In the genomic region with DNA sequence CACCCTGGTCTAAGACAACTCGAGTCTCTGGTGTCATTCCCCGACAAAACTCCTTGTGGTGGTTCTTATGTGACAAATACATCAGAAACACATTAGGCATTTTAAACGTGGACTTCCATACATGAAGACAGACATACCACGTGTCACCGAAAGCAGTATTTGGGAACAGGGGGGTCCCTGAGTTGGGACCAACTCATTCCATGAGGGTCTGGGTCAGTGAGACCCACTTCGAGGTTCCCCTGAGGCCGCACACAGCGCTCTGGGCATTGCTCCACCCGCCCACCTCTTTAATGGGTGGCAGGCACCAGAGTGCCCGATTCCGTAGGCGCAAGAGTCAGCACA, we compare ENCODE assay signal across 8 mouse cellular contexts. TPM values are rescaled to one million over a fixed set of nuclear protein-coding genes. Genes with fewer than 3 reads are reported as not detected.
A peak's percentile ranks its signal among the peaks of the same experiment; 100 is the strongest.
DNase-seq lines count a peak whose midpoint lies in the region; ATAC-seq lines count a peak whose summit lies in the region.

No protein-coding gene starts in this region.

- H3K4me1 ChIP-seq in liver, embryonic 11.5 days (replicated peaks; ENCODE audit: control insufficient read depth, insufficient read depth, low read length), result peaks cover 16% of the 10 kb centered on the region
- H3K4me1 ChIP-seq in embryonic facial prominence, embryonic 13.5 days, result peaks cover 34% of the 10 kb centered on the region
- H3K4me1 ChIP-seq in neural tube, embryonic 12.5 days, result peaks cover 30% of the 10 kb centered on the region

- no peaks in the 10 kb centered on the region for H3K9me3 ChIP-seq in liver, embryonic 11.5 days (ENCODE audit: control insufficient read depth, low read length)
- no peaks in the 10 kb centered on the region for H3K9me3 ChIP-seq in embryonic facial prominence, embryonic 13.5 days
- H3K9me3 ChIP-seq in neural tube, embryonic 12.5 days, result no peaks in the 10 kb centered on the region

- peak overlapping the region; percentile 52; the same call in 1 of the 2 replicates for H3K27ac ChIP-seq in liver, embryonic 11.5 days (ENCODE audit: low read depth, low read length)
- peak overlapping the region; percentile 91 for H3K27ac ChIP-seq in embryonic facial prominence, embryonic 13.5 days
- peak overlapping the region; percentile 70; the same call in 1 of the 2 replicates for H3K27ac ChIP-seq in neural tube, embryonic 12.5 days

- H3K9ac ChIP-seq in liver, embryonic 11.5 days (ENCODE audit: low read depth, low read length), result peak overlapping the region; percentile 43; the same call in 1 of the 2 replicates
- H3K9ac ChIP-seq in embryonic facial prominence, embryonic 13.5 days, result peak overlapping the region; percentile 90
- peak overlapping the region; percentile 90 for H3K9ac ChIP-seq in neural tube, embryonic 12.5 days

- H3K4me2 ChIP-seq in liver, embryonic 11.5 days, result peak overlapping the region; percentile 93
- peak overlapping the region; percentile 96 for H3K4me2 ChIP-seq in embryonic facial prominence, embryonic 13.5 days
- H3K4me2 ChIP-seq in neural tube, embryonic 12.5 days (replicated peaks), result peak overlapping the region; percentile 90

- no peak for ATAC-seq in liver, embryonic 11.5 days (replicated peaks; ENCODE audit: low FRiP score)
- ATAC-seq in embryonic facial prominence, embryonic 13.5 days (ENCODE audit: insufficient number of reproducible peaks, insufficient read depth, low FRiP score, low TSS enrichment, low read depth), result no peak
- 0 out of 2 replicates have a peak, but pooled peaks have one; percentile 3 for ATAC-seq in neural tube, embryonic 12.5 days (ENCODE audit: low FRiP score, low read depth)

- H3K36me3 ChIP-seq in liver, embryonic 11.5 days (ENCODE audit: control insufficient read depth, insufficient read depth, low read length), result no peaks in the 10 kb centered on the region
- no peaks in the 10 kb centered on the region for H3K36me3 ChIP-seq in embryonic facial prominence, embryonic 13.5 days
- no peaks in the 10 kb centered on the region for H3K36me3 ChIP-seq in neural tube, embryonic 12.5 days

- DNase-seq in liver, embryonic 11.5 days (ENCODE audit: low spot score), result no peak
- no peak for DNase-seq in liver
- peak; percentile 35 for DNase-seq in induced T-regulatory cell, adult 2 months (ENCODE audit: low read depth)
- no peak for DNase-seq in layer of hippocampus, postnatal 14 days (ENCODE audit: low spot score in 2 of 2)
- DNase-seq in ovary, adult 18-20 months (ENCODE audit: low spot score), result no peak
- no peak for DNase-seq in adrenal gland, postnatal 25 days

- H3K4me3 ChIP-seq in liver, embryonic 11.5 days (ENCODE audit: low read depth, low read length), result peak overlapping the region; percentile 63
- H3K4me3 ChIP-seq in embryonic facial prominence, embryonic 13.5 days, result peak overlapping the region; percentile 68
- peak overlapping the region; percentile 68 for H3K4me3 ChIP-seq in neural tube, embryonic 12.5 days

- WGBS in liver, embryonic 11.5 days, result 3% methylated on average over 12 of the region's 12 CpGs
- under 1% methylated on average over 12 of the region's 12 CpGs for WGBS in embryonic facial prominence, embryonic 13.5 days
- under 1% methylated on average over 12 of the region's 12 CpGs for WGBS in neural tube, embryonic 12.5 days

- H3K27me3 ChIP-seq in liver, embryonic 11.5 days (replicated peaks; ENCODE audit: control insufficient read depth, insufficient read depth, low read length), result peaks cover 65% of the 10 kb centered on the region
- H3K27me3 ChIP-seq in embryonic facial prominence, embryonic 13.5 days, result peaks cover 61% of the 10 kb centered on the region
- H3K27me3 ChIP-seq in neural tube, embryonic 12.5 days (replicated peaks), result peaks cover 29% of the 10 kb centered on the region; the same call in 1 of the 2 replicates

RNA-seq across cellular contexts. Expression of a gene that starts 1.3 kb away (rescaled TPM):
- 14.0 and 15.0 TPM in 2 replicates for polyA plus RNA-seq in liver, embryonic 11.5 days (2014; fragmentation: Nextera tagmentation; extraction: Ambion mirVana)
- 30.6 and 30.8 TPM in 2 replicates for polyA plus RNA-seq in embryonic facial prominence, embryonic 13.5 days (2015; fragmentation: Nextera tagmentation; extraction: Ambion mirVana)
- 22.6 and 23.9 TPM in 2 replicates for polyA plus RNA-seq in neural tube, embryonic 12.5 days (2016; fragmentation: Nextera tagmentation; extraction: Ambion mirVana)
- 10 to 100 TPM; 40.2 to 48.1 TPM for total RNA-seq in layer of hippocampus, postnatal 14 days (2021)
- total RNA-seq in adrenal gland, postnatal 25 days (2021), result 33.9 and 53.6 TPM in 2 replicates
